Mouse (Mus musculus): ENCODE data around the gene Prpf6.

DNA sequence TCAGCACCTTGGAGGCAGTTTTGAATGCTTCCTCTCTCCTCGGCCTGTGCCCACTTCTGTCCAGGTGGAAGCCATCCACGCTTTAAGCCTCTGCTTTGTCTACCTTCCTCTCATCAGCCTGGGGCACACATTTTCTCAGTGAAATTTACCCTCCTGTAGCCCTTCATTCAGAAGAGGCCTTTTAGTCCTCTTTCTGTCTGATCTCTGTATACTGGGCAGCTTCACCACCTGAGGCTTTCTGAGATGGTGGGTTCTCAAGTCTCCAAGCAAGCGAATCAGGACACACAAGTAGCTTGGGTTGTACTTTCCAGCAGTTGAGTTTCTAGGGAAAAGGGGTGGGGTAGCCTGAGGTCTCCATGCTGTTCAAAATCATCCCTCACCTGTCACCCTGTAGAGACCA, 100.6 kb downstream of the Prpf6 start:
- TF ChIP-seq CTCF (IDR thresholded peaks at IDR 0.05; ENCODE audit: extremely low read depth, insufficient read length, insufficient replicate concordance, low read depth, low read length) (no peak), POLR2A (IDR thresholded peaks at IDR 0.05; ENCODE audit: low read depth, low read length) (no peak)

All from small intestine, adult 2 months (tissue).